Mouse (Mus musculus): ENCODE measurements around the gene Lef1.

DNA sequence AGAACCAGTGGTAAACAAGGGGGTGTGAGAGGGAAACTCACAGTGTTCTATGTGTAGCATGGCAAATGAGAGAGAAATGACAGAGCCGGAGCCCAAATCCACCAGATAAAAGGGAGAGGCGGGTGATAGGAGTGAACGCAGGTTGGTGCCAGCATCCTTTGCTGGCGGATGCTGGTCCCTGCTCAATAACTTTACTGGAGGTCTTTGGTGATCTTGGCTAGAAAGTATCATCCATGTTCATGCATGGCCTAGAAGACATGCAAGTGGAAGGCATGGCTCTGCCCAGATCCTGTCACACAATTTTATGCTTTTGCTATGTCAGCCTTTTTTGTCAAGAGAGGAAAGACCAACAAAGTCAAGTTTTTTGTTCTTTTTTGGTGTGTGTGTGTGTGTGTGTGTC, 42.6 kb downstream of the Lef1 start:
- no peak for TF ChIP-seq POLR2A (IDR thresholded peaks at IDR 0.05; ENCODE audit: control insufficient read depth in 1 of 2, insufficient read depth in 1 of 2, low read depth in 1 of 2, low read length in 2 of 2, poor library complexity in 1 of 2)
- TF ChIP-seq CTCF (IDR thresholded peaks at IDR 0.05 in 2 of 3, conservative IDR thresholded peaks at IDR 0.05 in 1 of 3; ENCODE audit: control insufficient read depth in 1 of 3, insufficient read depth in 1 of 3, low read depth in 2 of 3, low read length in 3 of 3, poor library complexity in 1 of 3, severe bottlenecking in 1 of 3), result no peak
- TF ChIP-seq MAFK (IDR thresholded peaks at IDR 0.05; ENCODE audit: borderline replicate concordance, low read depth, low read length), result no peak
- no peak for TF ChIP-seq ZMIZ1 (IDR thresholded peaks at IDR 0.05; ENCODE audit: low read depth, low read length)
- TF ChIP-seq ETS1 (IDR thresholded peaks at IDR 0.05; ENCODE audit: low read depth, low read length), result no peak
- no peak for TF ChIP-seq TCF12 (IDR thresholded peaks at IDR 0.05; ENCODE audit: low read depth, low read length)
- TF ChIP-seq ZKSCAN1 (IDR thresholded peaks at IDR 0.05; ENCODE audit: low read depth, low read length), result no peak
- no peak for TF ChIP-seq TBP (IDR thresholded peaks at IDR 0.05; ENCODE audit: low read depth, low read length)

Measured in MEL (cell line).